Mouse (Mus musculus): ENCODE data around the gene Hic2. TPM values are rescaled to one million over a fixed set of nuclear protein-coding genes. Genes with fewer than 3 reads are reported as not detected.

Hic2 gene
- total and polyA plus RNA-seq, 2 experiments from 2014 or later, result 4.3 to 14.9 TPM

- Histone ChIP-seq H3K9ac (peak within 1 kb of the TSS; percentile 97), H3K4me1 (ENCODE audit: insufficient read depth) (peaks cover 14% of the 10 kb centered on the region; the same call in 1 of the 2 replicates), H3K36me3 (ENCODE audit: insufficient read depth) (no peaks in the 10 kb centered on the region), H3K27me3 (ENCODE audit: insufficient read depth, low read length) (no peaks in the 10 kb centered on the region), H3K4me3 (ENCODE audit: low read depth, low read length) (peak within 1 kb of the TSS; percentile 75), H3K27ac (ENCODE audit: low read depth, low read length) (peak within 1 kb of the TSS; percentile 77; the same call in 1 of the 2 replicates), H3K9me3 (ENCODE audit: low read length) (no peaks in the 10 kb centered on the region), H3K4me2 (ENCODE audit: low read depth) (peak within 1 kb of the TSS; percentile 71)
- 91% methylated on average over 1 of the region's 1 CpGs for WGBS
- DNase-seq (no peak), ATAC-seq (no peak)
- no peak for TF ChIP-seq CTCF (IDR thresholded peaks at IDR 0.05; ENCODE audit: low read depth)
These were observed 30.8 kb upstream of the Hic2 start, which contains the start of gene Ube2l3 for GRCm38 (mm10) chr16:17202549-17202948. TSS of gene Ube2l3 (minus strand) at chr16:17202649.

DNA sequence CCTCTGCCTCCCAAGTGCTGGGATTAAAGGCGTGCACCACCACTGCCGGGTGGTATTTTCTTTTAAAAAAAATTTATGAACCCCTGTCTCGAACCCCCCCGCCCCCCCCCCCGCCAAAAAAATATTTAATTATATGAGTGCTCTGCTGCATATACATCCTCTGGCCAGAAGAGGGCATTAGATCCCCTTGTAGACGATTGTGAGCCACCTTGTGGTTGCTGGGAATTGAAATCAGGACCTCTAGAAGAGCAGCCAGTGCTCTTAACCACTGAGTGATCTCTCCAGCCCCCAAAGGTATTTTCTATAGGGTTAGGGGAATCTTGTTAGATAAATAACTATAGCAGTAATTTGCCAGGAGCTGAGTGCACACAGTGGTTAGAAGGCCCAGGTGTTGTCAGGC is 28.4 kb upstream of the Hic2 start:
- 8% methylated on average over 6 of the region's 6 CpGs for WGBS
- H3K27me3 ChIP-seq (ENCODE audit: insufficient read depth, low read length), result no peaks in the 10 kb centered on the region
- H3K4me1 ChIP-seq (ENCODE audit: insufficient read depth), result peaks cover 5% of the 10 kb centered on the region; the same call in 1 of the 2 replicates
- no peak overlapping the region for H3K27ac ChIP-seq (ENCODE audit: low read depth, low read length)
- H3K4me3 ChIP-seq (ENCODE audit: low read depth, low read length), result no peak overlapping the region
- H3K9ac ChIP-seq, result no peak overlapping the region
- no peaks in the 10 kb centered on the region for H3K36me3 ChIP-seq (ENCODE audit: insufficient read depth)
- ATAC-seq (no peak), DNase-seq (peak; percentile 37)
- H3K4me2 ChIP-seq (ENCODE audit: low read depth), result no peak overlapping the region
- TF ChIP-seq CTCF (IDR thresholded peaks at IDR 0.05; ENCODE audit: low read depth), result peak; percentile 76
- no peaks in the 10 kb centered on the region for H3K9me3 ChIP-seq (ENCODE audit: low read length)

GRCm38 (mm10) chr16:17208389-17209361 is 24.7 kb upstream of the Hic2 start, which contains the start of gene Rimbp3:
TSS of gene Rimbp3 (plus strand) at chr16:17208603.
- Histone ChIP-seq H3K4me3 (ENCODE audit: low read depth, low read length) (peak within 1 kb of the TSS; percentile 70), H3K9me3 (ENCODE audit: low read length) (no peaks in the 10 kb centered on the region), H3K27me3 (ENCODE audit: insufficient read depth, low read length) (no peaks in the 10 kb centered on the region; the same call in 1 of the 2 replicates), H3K36me3 (ENCODE audit: insufficient read depth) (no peaks in the 10 kb centered on the region), H3K4me1 (ENCODE audit: insufficient read depth) (0 out of 2 replicates have a peak, but pooled peaks cover 6% of the 10 kb centered on the region), H3K9ac (peak within 1 kb of the TSS; percentile 78), H3K27ac (ENCODE audit: low read depth, low read length) (peak within 1 kb of the TSS; percentile 87), H3K4me2 (ENCODE audit: low read depth) (peak within 1 kb of the TSS; percentile 97)
- ATAC-seq (peak; percentile 90), DNase-seq (peak; percentile 95)
- 2% methylated on average over 85 of the region's 85 CpGs for WGBS
- peak; percentile 90 for TF ChIP-seq CTCF (IDR thresholded peaks at IDR 0.05; ENCODE audit: low read depth)

DNA sequence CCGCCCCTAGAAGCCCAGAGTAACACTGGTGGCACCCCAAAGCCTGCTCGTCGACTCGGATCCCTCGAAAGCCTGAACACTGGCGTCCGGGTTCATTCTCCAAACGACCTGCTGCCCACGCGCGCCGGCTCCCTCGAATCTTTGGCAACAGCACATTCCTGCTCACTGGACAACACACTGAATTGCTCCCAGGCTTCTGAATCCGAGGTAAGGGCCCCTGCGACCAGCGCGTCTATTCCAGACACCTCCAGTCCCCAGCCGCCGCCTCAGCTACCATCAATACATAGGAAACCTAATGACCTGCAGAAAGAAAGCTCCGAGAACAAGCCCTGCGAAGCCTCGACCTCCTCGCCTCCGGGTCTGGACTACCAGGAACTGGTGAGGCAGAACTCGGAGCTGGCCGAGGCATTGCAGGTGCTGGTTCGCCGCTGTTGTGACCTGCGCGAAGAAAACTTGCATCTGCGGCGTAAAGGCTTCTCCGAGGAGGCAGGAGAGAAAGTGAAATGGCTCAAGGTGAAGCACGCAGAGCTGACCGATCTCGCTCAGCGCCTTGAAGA is 23.9 kb upstream of the Hic2 start:
- H3K4me1 ChIP-seq (ENCODE audit: insufficient read depth), result 0 out of 2 replicates have a peak, but pooled peaks cover 6% of the 10 kb centered on the region
- H3K36me3 ChIP-seq (ENCODE audit: insufficient read depth), result no peaks in the 10 kb centered on the region
- TF ChIP-seq CTCF (IDR thresholded peaks at IDR 0.05; ENCODE audit: low read depth), result no peak
- WGBS, result under 1% methylated on average over 37 of the region's 37 CpGs
- peak overlapping the region; percentile 97 for H3K4me2 ChIP-seq (ENCODE audit: low read depth)
- H3K4me3 ChIP-seq (ENCODE audit: low read depth, low read length), result peak overlapping the region; percentile 70
- no peaks in the 10 kb centered on the region for H3K9me3 ChIP-seq (ENCODE audit: low read length)
- peak overlapping the region; percentile 87 for H3K27ac ChIP-seq (ENCODE audit: low read depth, low read length)
- H3K27me3 ChIP-seq (ENCODE audit: insufficient read depth, low read length), result no peaks in the 10 kb centered on the region; the same call in 1 of the 2 replicates
- no peak for DNase-seq
- ATAC-seq, result peak; percentile 11
- peak overlapping the region; percentile 78 for H3K9ac ChIP-seq

DNA sequence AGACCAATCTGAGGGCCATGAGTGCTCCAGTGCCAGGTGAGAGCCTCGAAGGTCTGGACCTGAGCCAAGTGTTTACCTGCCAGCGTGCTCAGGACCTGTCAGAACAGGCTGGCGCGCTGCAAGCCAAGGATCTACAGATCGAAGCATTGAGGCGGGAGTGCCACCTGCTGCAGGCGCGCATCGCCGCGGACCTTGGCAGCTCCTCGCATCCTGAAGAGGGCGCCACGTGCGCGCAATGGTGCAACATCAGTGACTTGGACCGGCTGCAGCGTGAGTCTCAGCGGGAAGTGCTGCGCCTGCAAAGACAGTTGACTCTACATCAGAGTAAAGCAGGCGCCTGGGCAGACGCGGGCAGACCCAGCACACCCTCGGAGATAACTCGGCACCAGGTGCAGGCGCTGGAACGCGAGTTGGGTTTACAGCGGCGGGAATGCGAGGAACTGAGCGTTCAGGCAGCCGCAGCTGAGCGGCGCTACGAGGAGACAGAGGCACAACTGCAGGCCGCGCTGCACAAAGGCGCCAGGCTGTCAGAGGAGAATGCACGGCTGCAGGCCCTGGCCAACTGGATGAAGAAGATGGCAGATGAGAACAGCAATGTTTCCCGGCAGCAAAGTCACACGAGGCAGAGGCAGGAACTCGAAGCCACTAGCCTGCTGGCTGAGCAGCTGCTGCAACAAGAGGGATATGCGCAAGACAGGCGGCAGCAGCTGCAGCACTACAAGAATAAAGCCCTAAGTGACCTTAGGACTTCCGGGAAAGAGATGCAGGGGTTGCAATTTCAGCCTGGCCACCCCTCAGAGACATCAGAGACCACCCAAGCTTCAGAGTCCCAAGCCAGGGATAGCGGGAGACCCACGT is 23.2 kb upstream of the Hic2 start:
- no peaks in the 10 kb centered on the region for H3K36me3 ChIP-seq (ENCODE audit: insufficient read depth)
- DNase-seq, result peak; percentile 91
- WGBS, result 8% methylated on average over 48 of the region's 48 CpGs
- no peaks in the 10 kb centered on the region; the same call in 1 of the 2 replicates for H3K27me3 ChIP-seq (ENCODE audit: insufficient read depth, low read length)
- H3K27ac ChIP-seq (ENCODE audit: low read depth, low read length), result peak overlapping the region; percentile 87; the same call in 1 of the 2 replicates
- peak overlapping the region; percentile 97 for H3K4me2 ChIP-seq (ENCODE audit: low read depth)
- H3K4me3 ChIP-seq (ENCODE audit: low read depth, low read length), result peak overlapping the region; percentile 70
- peak; percentile 91 for TF ChIP-seq CTCF (IDR thresholded peaks at IDR 0.05; ENCODE audit: low read depth)
- no peaks in the 10 kb centered on the region for H3K9me3 ChIP-seq (ENCODE audit: low read length)
- H3K9ac ChIP-seq, result peak overlapping the region; percentile 78
- H3K4me1 ChIP-seq (ENCODE audit: insufficient read depth), result 0 out of 2 replicates have a peak, but pooled peaks cover 6% of the 10 kb centered on the region
- peak; percentile 74 for ATAC-seq

DNA sequence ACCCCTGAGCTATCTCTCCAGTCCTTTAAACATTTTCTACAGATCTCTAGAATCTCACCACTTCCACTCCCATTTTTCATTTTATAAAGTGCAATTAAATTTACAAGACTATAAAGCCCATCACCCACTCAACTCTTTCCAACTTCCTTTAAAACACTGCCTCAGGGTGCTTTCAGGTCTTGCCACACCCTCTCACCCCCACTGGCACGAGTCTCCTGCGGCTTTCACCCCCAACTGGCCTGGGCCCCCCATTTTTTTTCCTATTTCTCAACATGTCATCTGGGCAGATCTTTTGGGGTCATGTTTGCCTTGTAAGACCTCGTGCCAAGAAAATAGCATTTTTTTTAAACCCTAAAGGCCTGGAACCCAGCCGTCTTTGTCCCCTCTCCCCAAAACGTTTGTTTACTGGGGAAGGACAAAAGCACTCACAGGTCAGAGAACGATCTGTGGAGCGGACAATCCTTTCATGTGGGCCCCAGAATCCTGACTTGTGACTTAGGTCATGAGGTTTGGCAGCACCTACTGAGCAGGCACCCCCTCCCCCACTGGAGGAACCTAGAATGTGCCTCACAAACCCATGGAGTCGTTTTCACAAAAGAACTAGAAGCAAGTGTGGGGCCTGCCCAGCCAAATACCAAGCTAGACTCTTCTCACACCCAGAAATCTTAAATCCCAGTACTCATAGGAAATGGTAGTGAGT is 16.3 kb upstream of the Hic2 start:
- 66% methylated on average over 8 of the region's 8 CpGs for WGBS
- TF ChIP-seq CTCF (IDR thresholded peaks at IDR 0.05; ENCODE audit: low read depth), result no peak

More for the DNA sequence above, 16.3 kb upstream of the Hic2 start:
- ATAC-seq, result no peak
- Histone ChIP-seq H3K9ac (no peak overlapping the region), H3K9me3 (ENCODE audit: low read length) (no peaks in the 10 kb centered on the region), H3K4me2 (ENCODE audit: low read depth) (no peak overlapping the region), H3K4me1 (ENCODE audit: insufficient read depth) (no peaks in the 10 kb centered on the region), H3K27me3 (ENCODE audit: insufficient read depth, low read length) (no peaks in the 10 kb centered on the region), H3K4me3 (ENCODE audit: low read depth, low read length) (no peak overlapping the region), H3K36me3 (ENCODE audit: insufficient read depth) (no peaks in the 10 kb centered on the region), H3K27ac (ENCODE audit: low read depth, low read length) (no peak overlapping the region)
- no peak for DNase-seq

Measured in forebrain, postnatal 0 days (tissue).